Mouse (Mus musculus) forebrain, postnatal 0 days (tissue): ENCODE data around the gene Rnaseh1. TPM values are rescaled to one million over a fixed set of nuclear protein-coding genes. Genes with fewer than 3 reads are reported as not detected.
A peak's percentile ranks its signal among the peaks of the same experiment; 100 is the strongest.

Experiments used
- ATAC-seq: fragments of 200-750 bp; cut with Nextera tagmentation; 2 replicates; pipeline ENCODE4 v1.8.0; 2017; ENCODE audit warnings: mild to moderate bottlenecking, moderate library complexity
- DNase-seq: peaks from one replicate; pipeline ENCODE4 v3.0.0-alpha.2; 2015
- H3K27ac ChIP-seq: fragments of 300-500 bp; sonication (generic); 2 replicates; pipeline ENCODE4 v1.5.1; 2014; ENCODE audit warnings: low read depth, mild to moderate bottlenecking, antibody characterized with exemption, low read length, moderate library complexity, mixed read lengths
- H3K27me3 ChIP-seq: fragments of 300-500 bp; sonication (generic); 2 replicates; pipeline ENCODE4 v1.6.1; 2014; ENCODE audit warnings: mild to moderate bottlenecking, low read length, mixed read lengths; ENCODE audit not compliant: insufficient read depth
- H3K36me3 ChIP-seq: fragments of 300-500 bp; sonication (generic); 2 replicates; pipeline ENCODE4 v1.6.1; 2014; ENCODE audit warnings: mild to moderate bottlenecking, moderate library complexity; ENCODE audit not compliant: insufficient read depth
- H3K4me1 ChIP-seq: fragments of 300-500 bp; sonication (generic); 2 replicates; pipeline ENCODE4 v1.6.1; 2014; ENCODE audit warnings: antibody characterized with exemption; ENCODE audit not compliant: insufficient read depth
- H3K4me2 ChIP-seq: fragments of 300-500 bp; sonication (generic); 2 replicates; pipeline ENCODE4 v1.6.1; 2014; ENCODE audit warnings: low read depth, mild to moderate bottlenecking, moderate library complexity
- H3K4me3 ChIP-seq: fragments of 300-500 bp; sonication (generic); 2 replicates; pipeline ENCODE4 v1.5.1; 2014; ENCODE audit warnings: low read depth, low read length, mixed read lengths
- H3K9ac ChIP-seq: fragments of 300-500 bp; sonication (generic); 2 replicates; pipeline ENCODE4 v1.6.1; 2014; ENCODE audit warnings: mild to moderate bottlenecking
- H3K9me3 ChIP-seq: fragments of 300-500 bp; sonication (generic); 2 replicates; pipeline ENCODE4 v1.6.1; 2016; ENCODE audit warnings: low read length
- CTCF ChIP-seq: sonication (generic); IDR thresholded peaks from 2 replicates; pipeline ENCODE4 v1.5.1; 2016; ENCODE audit warnings: antibody characterized with exemption, control low read depth, low read depth
- WGBS: fragments of 180-500 bp; shearing (Covaris S2); extraction: QIAGEN DNeasy Blood & Tissue Kit; methylation state at CpG from one replicate; pipeline ENCODE4 v1.1.7; 2014; 5-methylcytosine and 5-hydroxymethylcytosine counted together
- polyA plus RNA-seq: library from polyadenylated mRNA; unstranded; fragments of >200 nt; fragmentation: Nextera tagmentation; extraction: Ambion mirVana; gene quantifications from 2 replicates; pipeline ENCODE4 v1.2.1, GENCODE M21; 2015
- total RNA-seq: library from RNA; depleted of rRNA; stranded (reverse); fragments of >200 nt; gene quantifications from 2 replicates; pipeline ENCODE4 v1.2.3, GENCODE M21; 2014

Rnaseh1 gene
- total and polyA plus RNA-seq, 2 experiments from 2014 or later: 13.3 to 13.7 TPM

GRCm38 (mm10) chr12:28617297-28617696, 32.1 kb upstream of the Rnaseh1 start:
- no peaks in the 10 kb centered on the region for H3K27me3 ChIP-seq
- H3K4me2 ChIP-seq: no peak overlapping the region
- H3K4me3 ChIP-seq: no peak overlapping the region
- H3K4me1 ChIP-seq: no peaks in the 10 kb centered on the region
- no peak overlapping the region for H3K27ac ChIP-seq
- H3K9me3 ChIP-seq: no peaks in the 10 kb centered on the region
- TF ChIP-seq CTCF: no peak
- ATAC-seq (no peak), DNase-seq (no peak)
- H3K9ac ChIP-seq: no peak overlapping the region
- 74% methylated on average over 4 of the region's 4 CpGs for WGBS
- H3K36me3 ChIP-seq: no peaks in the 10 kb centered on the region

GRCm38 (mm10) chr12:28621451-28622166, 27.8 kb upstream of the Rnaseh1 start:
- DNase-seq: no peak
- no peak overlapping the region for H3K27ac ChIP-seq
- no peaks in the 10 kb centered on the region for H3K36me3 ChIP-seq
- no peak; the same call in 1 of the 2 replicates for ATAC-seq
- H3K27me3 ChIP-seq: no peaks in the 10 kb centered on the region
- H3K9ac ChIP-seq: no peak overlapping the region
- TF ChIP-seq CTCF: peak; percentile 43; the same call in 1 of the 2 replicates
- no peaks in the 10 kb centered on the region for H3K9me3 ChIP-seq
- no peak overlapping the region for H3K4me3 ChIP-seq
- 28% methylated on average over 7 of the region's 7 CpGs for WGBS
- no peaks in the 10 kb centered on the region for H3K4me1 ChIP-seq
- H3K4me2 ChIP-seq: no peak overlapping the region

- H3K9me3 ChIP-seq: no peaks in the 10 kb centered on the region
- WGBS: 41% methylated on average over 5 of the region's 5 CpGs
- H3K9ac ChIP-seq: no peak overlapping the region
- ATAC-seq (no peak), DNase-seq (no peak)
- no peak overlapping the region for H3K27ac ChIP-seq
- no peak for TF ChIP-seq CTCF
- H3K4me2 ChIP-seq: no peak overlapping the region
- no peaks in the 10 kb centered on the region for H3K27me3 ChIP-seq
- H3K4me1 ChIP-seq: no peaks in the 10 kb centered on the region
- H3K36me3 ChIP-seq: no peaks in the 10 kb centered on the region
- H3K4me3 ChIP-seq: no peak overlapping the region
These were observed 27.3 kb upstream of the Rnaseh1 start for GRCm38 (mm10) chr12:28622167-28622532.

GRCm38 (mm10) chr12:28622641-28623040, 26.8 kb upstream of the Rnaseh1 start:
- H3K9me3 ChIP-seq: no peaks in the 10 kb centered on the region
- no peak for TF ChIP-seq CTCF
- H3K4me1 ChIP-seq: no peaks in the 10 kb centered on the region
- H3K36me3 ChIP-seq: no peaks in the 10 kb centered on the region
- H3K4me2 ChIP-seq: no peak overlapping the region
- ATAC-seq (no peak), DNase-seq (no peak)
- no peak overlapping the region for H3K9ac ChIP-seq
- WGBS: 79% methylated on average over 1 of the region's 1 CpGs
- no peak overlapping the region for H3K27ac ChIP-seq
- no peak overlapping the region for H3K4me3 ChIP-seq
- H3K27me3 ChIP-seq: no peaks in the 10 kb centered on the region

GRCm38 (mm10) chr12:28623195-28623594, 26.2 kb upstream of the Rnaseh1 start, which contains the start of gene Colec11:
Gene Colec11, minus strand, starts transcription at chr12:28623377.
- no peaks in the 10 kb centered on the region for H3K27me3 ChIP-seq
- no peak within 1 kb of the TSS for H3K27ac ChIP-seq
- TF ChIP-seq CTCF: no peak
- no peak for ATAC-seq
- no peak within 1 kb of the TSS for H3K4me2 ChIP-seq
- WGBS: 65% methylated on average over 5 of the region's 5 CpGs
- H3K4me1 ChIP-seq: no peaks in the 10 kb centered on the region
- DNase-seq: no peak
- H3K9ac ChIP-seq: no peak within 1 kb of the TSS
- H3K4me3 ChIP-seq: no peak within 1 kb of the TSS
- no peaks in the 10 kb centered on the region for H3K9me3 ChIP-seq
- H3K36me3 ChIP-seq: peaks cover 4% of the 10 kb centered on the region

GRCm38 (mm10) chr12:28624251-28624650, 25.2 kb upstream of the Rnaseh1 start:
- Histone ChIP-seq H3K9ac (no peak overlapping the region), H3K9me3 (no peaks in the 10 kb centered on the region), H3K27me3 (no peaks in the 10 kb centered on the region), H3K4me2 (no peak overlapping the region), H3K4me3 (no peak overlapping the region), H3K4me1 (no peaks in the 10 kb centered on the region), H3K27ac (no peak overlapping the region), H3K36me3 (peaks cover 13% of the 10 kb centered on the region)
- no peak for TF ChIP-seq CTCF
- ATAC-seq: no peak
- WGBS: 85% methylated on average over 2 of the region's 2 CpGs
- DNase-seq: no peak

GRCm38 (mm10) chr12:28625407-28625806, 24.0 kb upstream of the Rnaseh1 start:
- Histone ChIP-seq H3K9me3 (no peaks in the 10 kb centered on the region), H3K36me3 (peaks cover 24% of the 10 kb centered on the region), H3K27ac (no peak overlapping the region), H3K4me1 (no peaks in the 10 kb centered on the region), H3K4me3 (no peak overlapping the region), H3K27me3 (no peaks in the 10 kb centered on the region), H3K9ac (no peak overlapping the region), H3K4me2 (no peak overlapping the region)
- WGBS: 85% methylated on average over 7 of the region's 7 CpGs
- no peak for DNase-seq
- no peak for TF ChIP-seq CTCF
- ATAC-seq: no peak
